Mouse (Mus musculus) heart, embryonic 10.5 days (tissue): ENCODE data around the gene Iqcd. TPM values are rescaled to one million over a fixed set of nuclear protein-coding genes. Genes with fewer than 3 reads are reported as not detected.

ENCODE experiments used
- DNase-seq: peaks from one replicate; pipeline ENCODE4 v3.0.0-alpha.2; 2017; ENCODE audit warnings: low spot score
- H3K27ac ChIP-seq: fragments of 300-500 bp; sonication (generic); 2 replicates; pipeline ENCODE4 v1.5.1; 2016; ENCODE audit warnings: mild to moderate bottlenecking
- H3K27me3 ChIP-seq: fragments of 300-500 bp; sonication (generic); 2 replicates; pipeline ENCODE4 v1.6.1; 2016; ENCODE audit warnings: mild to moderate bottlenecking; ENCODE audit not compliant: poor library complexity, insufficient read depth, severe bottlenecking
- H3K36me3 ChIP-seq: fragments of 300-500 bp; sonication (generic); 2 replicates; pipeline ENCODE4 v1.6.1; 2016; ENCODE audit warnings: mild to moderate bottlenecking, moderate library complexity
- H3K4me1 ChIP-seq: fragments of 300-500 bp; sonication (generic); 2 replicates; pipeline ENCODE4 v1.6.1; 2016; ENCODE audit warnings: mild to moderate bottlenecking
- H3K4me3 ChIP-seq: fragments of 300-500 bp; sonication (generic); 2 replicates; pipeline ENCODE4 v1.5.1; 2016; ENCODE audit warnings: mild to moderate bottlenecking, moderate library complexity
- H3K9me3 ChIP-seq: fragments of 300-500 bp; sonication (generic); 2 replicates; pipeline ENCODE4 v1.6.1; 2016; ENCODE audit warnings: mild to moderate bottlenecking, moderate library complexity
- WGBS: fragments of 180-500 bp; shearing (Covaris S2); methylation state at CpG from one replicate; pipeline ENCODE4 v1.1.7; 2016; 5-methylcytosine and 5-hydroxymethylcytosine counted together
- polyA plus RNA-seq: library from polyadenylated mRNA; unstranded; fragments of >200 nt; fragmentation: Nextera tagmentation; extraction: Ambion mirVana; gene quantifications from 2 replicates; pipeline ENCODE4 v1.2.1, GENCODE M21; 2016

The Iqcd gene
- polyA plus RNA-seq, 1 experiment from 2014 or later = 0.24 TPM

DNA sequence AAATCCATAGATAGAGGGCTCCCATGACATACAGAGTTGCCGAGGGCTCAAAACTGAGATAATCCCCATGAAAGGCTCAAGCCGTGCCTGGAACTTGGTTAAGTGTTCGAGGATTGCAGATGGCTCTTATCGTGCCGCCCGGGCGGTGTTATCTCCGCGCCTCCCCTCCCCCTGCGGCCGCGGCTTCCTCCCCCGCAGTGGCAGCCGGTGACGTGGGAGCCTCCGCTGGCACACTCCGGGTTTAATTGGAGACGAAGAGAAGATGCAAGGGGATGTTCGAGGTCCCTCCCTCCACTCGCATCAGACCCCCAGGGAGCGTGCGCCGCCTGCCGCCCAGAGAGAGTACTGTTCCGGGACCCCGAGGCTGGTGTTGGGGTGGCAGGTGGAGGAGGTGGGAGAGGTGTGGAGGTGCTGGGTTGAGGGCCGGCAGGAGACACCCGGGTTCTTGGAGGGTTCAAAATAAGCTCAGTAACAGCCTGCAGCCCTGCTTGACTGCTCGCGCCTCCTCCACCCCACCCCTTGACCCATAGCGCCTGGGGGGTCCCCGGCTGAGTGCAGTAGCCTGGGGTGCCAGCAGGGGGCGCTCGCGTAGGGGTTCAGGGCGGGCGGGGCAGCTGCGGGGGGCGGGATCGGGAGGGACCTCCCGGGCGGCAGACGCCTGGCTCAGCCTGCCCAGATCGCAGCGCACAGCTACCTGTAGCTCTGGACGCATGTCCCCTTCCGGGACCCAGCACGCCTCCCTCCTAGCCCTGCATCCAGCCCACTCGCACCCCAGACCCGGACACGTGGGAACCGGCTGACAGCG lies 60.0 kb downstream of the Iqcd start, which contains the start of gene Rasal1:
Gene Rasal1, plus strand, starts transcription at position 244 of the 805 bp plus-strand sequence.
- DNase-seq = peak; percentile 82
- peak within 1 kb of the TSS; percentile 56 for H3K4me3 ChIP-seq
- peaks cover 23% of the 10 kb centered on the region for H3K4me1 ChIP-seq
- no peaks in the 10 kb centered on the region for H3K9me3 ChIP-seq
- H3K27me3 ChIP-seq = peaks cover 58% of the 10 kb centered on the region
- no peaks in the 10 kb centered on the region for H3K36me3 ChIP-seq
- under 1% methylated on average over 51 of the region's 53 CpGs for WGBS
- H3K27ac ChIP-seq = peak within 1 kb of the TSS; percentile 72; the same call in 1 of the 2 replicates

DNA sequence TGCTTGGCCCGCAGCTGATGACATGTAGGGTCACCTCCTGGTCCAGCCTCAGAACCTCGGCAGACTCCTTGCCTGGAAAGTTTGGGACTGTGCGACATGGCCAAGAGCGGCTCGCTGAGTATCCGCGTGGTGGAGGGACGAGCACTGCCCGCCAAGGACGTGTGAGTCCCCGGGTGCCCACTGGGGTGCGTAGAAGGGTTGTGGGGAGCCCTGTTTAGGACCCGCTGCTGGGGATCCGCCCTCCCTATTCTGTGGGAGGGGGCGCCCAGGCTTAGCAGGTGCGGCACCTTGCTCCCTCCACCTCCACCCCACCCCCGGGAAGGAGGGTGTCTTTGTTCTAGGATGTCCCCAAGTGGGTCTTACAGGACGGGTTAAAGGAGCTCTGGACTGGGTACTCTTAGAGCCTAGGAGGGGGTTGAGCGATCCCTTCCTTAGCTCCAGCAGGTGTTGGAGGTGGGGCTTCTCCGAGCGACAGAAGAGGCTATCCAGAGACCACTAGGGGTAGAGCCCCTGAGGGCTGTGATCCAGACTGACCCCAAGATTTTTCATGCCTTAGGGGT lies 60.6 kb downstream of the Iqcd start:
- Histone ChIP-seq H3K4me1 (peaks cover 19% of the 10 kb centered on the region), H3K9me3 (no peaks in the 10 kb centered on the region), H3K36me3 (no peaks in the 10 kb centered on the region), H3K4me3 (peak overlapping the region; percentile 56), H3K27ac (peak overlapping the region; percentile 72; the same call in 1 of the 2 replicates), H3K27me3 (peaks cover 56% of the 10 kb centered on the region)
- DNase-seq = no peak
- WGBS = 4% methylated on average over 21 of the region's 21 CpGs

DNA sequence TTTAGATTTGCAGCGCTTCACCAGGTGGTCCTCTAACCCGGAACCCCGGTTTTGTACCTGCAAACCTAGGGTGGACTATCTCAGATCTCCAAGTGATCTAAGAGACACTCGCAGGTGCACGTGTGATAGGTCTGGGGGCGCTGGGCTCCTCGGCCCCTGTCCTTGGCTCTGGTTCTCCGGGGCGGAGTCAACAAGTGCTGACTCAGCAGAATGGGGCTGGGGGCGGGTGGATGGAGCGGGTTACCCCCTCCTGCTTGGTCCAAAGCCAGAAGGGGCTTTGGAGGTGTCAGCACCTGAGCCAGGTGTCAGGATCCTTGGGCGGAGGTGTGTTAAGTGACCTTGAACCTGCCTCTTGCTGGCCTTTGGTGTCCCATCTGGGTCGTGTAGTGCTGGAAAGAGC lies 61.1 kb downstream of the Iqcd start:
- Histone ChIP-seq H3K4me1 (peaks cover 19% of the 10 kb centered on the region), H3K4me3 (no peak overlapping the region), H3K36me3 (no peaks in the 10 kb centered on the region), H3K27ac (no peak overlapping the region), H3K9me3 (no peaks in the 10 kb centered on the region), H3K27me3 (peaks cover 60% of the 10 kb centered on the region)
- no peak for DNase-seq
- 22% methylated on average over 13 of the region's 13 CpGs for WGBS

DNA sequence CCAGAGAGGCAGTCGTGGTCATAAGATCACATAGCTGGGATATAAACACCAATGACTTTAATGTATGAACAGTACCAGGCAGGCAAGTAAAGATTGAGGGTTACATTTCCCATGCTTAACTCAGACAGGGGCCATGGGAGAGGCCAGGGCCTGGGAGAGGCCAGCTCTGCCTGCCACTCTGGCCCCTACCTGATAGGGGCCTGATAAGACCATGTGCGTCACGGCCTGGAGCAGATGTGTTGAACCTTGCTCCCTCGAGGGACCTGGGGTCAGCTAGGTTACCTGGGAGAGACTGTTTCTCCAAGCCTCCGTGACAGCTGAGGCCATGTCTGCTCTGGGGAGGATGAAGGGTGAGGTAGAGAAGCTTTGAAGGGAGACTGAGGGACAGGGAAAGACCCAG lies 62.4 kb downstream of the Iqcd start:
- WGBS = 33% methylated on average over 5 of the region's 5 CpGs
- Histone ChIP-seq H3K4me1 (peaks cover 19% of the 10 kb centered on the region), H3K9me3 (no peaks in the 10 kb centered on the region), H3K4me3 (no peak overlapping the region), H3K27ac (0 out of 2 replicates have a peak overlapping the region, but pooled peaks have one; percentile 6), H3K27me3 (peaks cover 62% of the 10 kb centered on the region), H3K36me3 (no peaks in the 10 kb centered on the region)
- DNase-seq = no peak

DNA sequence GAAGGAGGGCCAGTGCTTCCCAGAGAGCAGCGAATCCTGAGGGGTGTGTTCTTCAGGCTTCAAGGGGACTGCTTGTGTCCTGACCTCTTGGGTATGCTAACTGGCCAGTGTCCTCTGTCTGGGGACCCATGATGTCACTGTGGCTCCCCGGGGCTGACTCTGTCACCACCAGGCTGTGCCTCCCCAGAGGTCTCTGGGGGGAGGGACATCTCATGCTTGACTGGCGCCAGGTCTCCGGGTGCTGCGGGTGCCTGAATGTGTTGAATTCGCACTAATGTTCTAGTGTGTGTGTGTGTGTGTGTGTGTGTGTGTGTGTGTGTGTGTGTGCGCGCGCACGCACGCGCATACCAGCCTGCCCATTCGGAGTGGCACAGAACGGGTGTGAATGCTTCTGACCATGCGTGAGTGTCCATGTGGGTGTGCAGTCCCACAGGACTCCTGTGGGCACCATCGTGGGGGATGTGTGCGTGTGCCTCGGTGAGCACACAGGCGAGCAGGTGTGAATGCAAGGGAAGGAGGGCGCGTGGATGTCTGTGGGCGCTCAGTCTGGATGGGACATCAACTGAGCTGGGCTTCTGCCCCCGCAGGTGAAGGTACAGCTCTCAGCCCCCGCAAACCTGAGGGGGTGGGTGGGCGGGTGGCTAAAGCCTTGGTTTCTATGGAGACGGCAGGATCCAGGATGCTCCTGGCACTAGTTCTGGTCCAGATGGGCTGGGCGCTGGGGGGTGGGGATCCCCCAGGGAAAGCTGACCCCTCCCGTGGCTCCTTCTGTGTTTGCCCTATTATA lies 64.3 kb downstream of the Iqcd start:
- peaks cover 19% of the 10 kb centered on the region for H3K4me1 ChIP-seq
- 81% methylated on average over 28 of the region's 28 CpGs for WGBS
- no peaks in the 10 kb centered on the region for H3K36me3 ChIP-seq
- peaks cover 66% of the 10 kb centered on the region for H3K27me3 ChIP-seq
- H3K27ac ChIP-seq = no peak overlapping the region
- no peak overlapping the region for H3K4me3 ChIP-seq
- no peak for DNase-seq
- H3K9me3 ChIP-seq = no peaks in the 10 kb centered on the region

DNA sequence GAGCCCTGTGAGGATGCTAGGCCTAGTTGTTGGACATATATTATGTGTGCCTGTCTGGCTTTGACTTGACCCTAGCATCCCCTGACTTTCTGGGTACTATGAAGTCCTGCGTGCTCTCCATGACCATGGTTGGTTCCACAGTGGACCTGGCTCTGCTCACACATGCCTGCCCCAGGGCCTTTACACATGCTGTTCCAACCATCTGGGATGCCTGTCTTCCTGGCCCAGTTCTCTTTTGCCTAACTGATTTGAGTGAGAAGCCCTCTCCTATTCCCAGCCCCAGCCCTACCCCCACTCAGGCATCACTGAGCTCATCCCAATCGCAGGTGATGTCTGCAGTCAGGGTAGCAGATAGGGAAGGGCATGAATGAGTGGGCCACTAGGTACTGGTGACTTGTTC lies 65.1 kb downstream of the Iqcd start:
- WGBS = 87% methylated on average over 2 of the region's 2 CpGs
- Histone ChIP-seq H3K4me3 (no peak overlapping the region), H3K36me3 (no peaks in the 10 kb centered on the region), H3K27me3 (peaks cover 65% of the 10 kb centered on the region), H3K9me3 (no peaks in the 10 kb centered on the region), H3K27ac (no peak overlapping the region), H3K4me1 (peaks cover 12% of the 10 kb centered on the region)
- no peak for DNase-seq

DNA sequence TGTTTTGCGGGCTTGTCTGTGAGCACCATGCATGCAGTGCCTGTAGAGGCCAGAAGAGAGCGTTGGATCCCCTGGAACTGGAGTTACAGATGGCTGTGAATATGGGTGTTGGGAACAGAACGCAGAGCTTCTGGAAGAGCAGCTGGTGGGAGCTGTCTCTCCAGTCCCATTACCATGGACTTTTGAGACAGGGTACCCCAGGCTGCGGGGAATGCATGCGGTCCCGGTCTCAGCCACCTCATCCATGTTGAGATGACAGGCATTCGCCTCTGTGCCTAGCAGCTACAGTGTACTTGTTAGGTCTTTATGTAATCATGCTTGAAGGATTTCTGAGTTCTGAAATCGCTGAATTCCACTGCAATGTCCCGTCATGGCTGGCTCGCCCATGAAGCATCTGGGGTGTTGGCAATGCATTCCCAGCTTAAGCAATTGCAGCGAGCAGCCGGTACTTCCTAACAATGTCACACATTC lies 67.5 kb downstream of the Iqcd start:
- Histone ChIP-seq H3K27me3 (peaks cover 57% of the 10 kb centered on the region), H3K4me3 (no peak overlapping the region), H3K9me3 (no peaks in the 10 kb centered on the region), H3K36me3 (no peaks in the 10 kb centered on the region), H3K27ac (no peak overlapping the region), H3K4me1 (peaks cover 2% of the 10 kb centered on the region; the same call in 1 of the 2 replicates)
- no peak for DNase-seq
- 80% methylated on average over 12 of the region's 12 CpGs for WGBS

Other genes with a start within 250 kb of the Iqcd start
- gene Lhx5, start 157.3 kb upstream of the Iqcd start, polyA plus RNA-seq = 0.05 TPM in 1 of 2 replicates, not detected in the other
- gene Sdsl, start 116.2 kb upstream of the Iqcd start, polyA plus RNA-seq = 7.5 and 7.7 TPM in 2 replicates
- 0.16 and 0.23 TPM in 2 replicates for gene Sds, start 112.5 kb upstream of the Iqcd start, polyA plus RNA-seq
- 43.9 and 46.6 TPM in 2 replicates for gene Plbd2, start 85.4 kb upstream of the Iqcd start, polyA plus RNA-seq
- gene Slc8b1, start 77.8 kb upstream of the Iqcd start, polyA plus RNA-seq = 4.2 and 5.9 TPM in 2 replicates
- 13.0 and 21.7 TPM in 2 replicates for gene Tpcn1, start 343 bp upstream of the Iqcd start, polyA plus RNA-seq
- 11.0 and 11.2 TPM in 2 replicates for gene Rita1, start 23.6 kb downstream of the Iqcd start, polyA plus RNA-seq
- gene Ddx54, start 23.7 kb downstream of the Iqcd start, polyA plus RNA-seq = 47.1 and 49.4 TPM in 2 replicates
- 0.39 TPM in 1 of 2 replicates, not detected in the other for gene Cfap73, start 45.2 kb downstream of the Iqcd start, polyA plus RNA-seq
- 0.16 and 0.60 TPM in 2 replicates for gene Rasal1, start 59.8 kb downstream of the Iqcd start, polyA plus RNA-seq
- 0.28 and 0.41 TPM in 2 replicates for gene Dtx1, start 122.9 kb downstream of the Iqcd start, polyA plus RNA-seq
- not detected in 2 replicates for gene Oas2, start 160.8 kb downstream of the Iqcd start, polyA plus RNA-seq
- 0.29 and 0.37 TPM in 2 replicates for gene Oas3, start 188.6 kb downstream of the Iqcd start, polyA plus RNA-seq
- 0.08 TPM in 1 of 2 replicates, not detected in the other for gene Oas1e, start 206.5 kb downstream of the Iqcd start, polyA plus RNA-seq
- 0.28 and 0.46 TPM in 2 replicates for gene Oas1c, start 223.5 kb downstream of the Iqcd start, polyA plus RNA-seq